Mouse (Mus musculus) MEL (cell line): ENCODE results near the gene Fthl17a.

Experiments used
- BHLHE40 ChIP-seq: IDR thresholded peaks from 2 replicates; pipeline ENCODE4 v1.6.1; 2012; ENCODE audit warnings: low read depth, mild to moderate bottlenecking, inconsistent platforms, low read length, improper control_type of control experiment, borderline replicate concordance
- CHD2 ChIP-seq: IDR thresholded peaks from 2 replicates; pipeline ENCODE4 v1.6.1; 2011; ENCODE audit warnings: low read length, improper control_type of control experiment
- CTCF ChIP-seq, 3 experiments: IDR thresholded peaks in 2 of 3; conservative IDR thresholded peaks in 1 of 3; 2 replicates each; pipeline ENCODE4 v1.5.1; 2011 to 2012; ENCODE audit warnings: low read length in 3 of 3, low read depth in 2 of 3, mild to moderate bottlenecking in 2 of 3, improper control_type of control experiment in 1 of 3, inconsistent platforms in 1 of 3, mixed read lengths in 1 of 3, moderate library complexity in 1 of 3; ENCODE audit not compliant: control insufficient read depth in 1 of 3, insufficient read depth in 1 of 3, poor library complexity in 1 of 3, severe bottlenecking in 1 of 3
- EP300 ChIP-seq, 2 experiments: IDR thresholded peaks; 2 replicates each; pipeline ENCODE4 v1.6.1; 2011; ENCODE audit warnings: improper control_type of control experiment in 2 of 2, low read length in 2 of 2, low read depth in 1 of 2, mild to moderate bottlenecking in 1 of 2
- GABPA ChIP-seq: IDR thresholded peaks from 2 replicates; pipeline ENCODE4 v1.6.1; 2012; ENCODE audit warnings: low read depth, mild to moderate bottlenecking, inconsistent platforms, low read length, improper control_type of control experiment, moderate library complexity
- HCFC1 ChIP-seq: IDR thresholded peaks from 2 replicates; pipeline ENCODE4 v1.6.1; 2012; ENCODE audit warnings: low read depth, mild to moderate bottlenecking, inconsistent platforms, low read length, improper control_type of control experiment, moderate library complexity
- KAT2A ChIP-seq: conservative IDR thresholded peaks from 2 replicates; pipeline ENCODE4 v1.6.1; 2012; ENCODE audit warnings: low read depth, low read length, improper control_type of control experiment, inconsistent platforms
- MAX ChIP-seq: IDR thresholded peaks from 2 replicates; pipeline ENCODE4 v1.6.1; 2011; ENCODE audit warnings: low read length, improper control_type of control experiment
- MYC ChIP-seq: IDR thresholded peaks from 2 replicates; pipeline ENCODE4 v1.6.1; 2011; ENCODE audit warnings: low read depth, mild to moderate bottlenecking, low read length, improper control_type of control experiment, moderate library complexity
- TBP ChIP-seq: IDR thresholded peaks from 2 replicates; pipeline ENCODE4 v1.8.0; 2011; ENCODE audit warnings: low read depth, low read length, improper control_type of control experiment
- ZC3H11A ChIP-seq: IDR thresholded peaks from 2 replicates; pipeline ENCODE4 v1.6.1; 2012; ENCODE audit warnings: low read depth, mild to moderate bottlenecking, inconsistent platforms, low read length, improper control_type of control experiment

- TF ChIP-seq MAX (no peak), CTCF (IDR thresholded peaks at IDR 0.05 in 2 of 3, conservative IDR thresholded peaks at IDR 0.05 in 1 of 3; ENCODE audit: control insufficient read depth in 1 of 3, insufficient read depth in 1 of 3, low read depth in 2 of 3, low read length in 3 of 3, poor library complexity in 1 of 3, severe bottlenecking in 1 of 3) (no peak), ZC3H11A (no peak), TBP (no peak), HCFC1 (no peak), EP300 (IDR thresholded peaks at IDR 0.05; ENCODE audit: low read depth in 1 of 2, low read length in 2 of 2) (no peak), CHD2 (no peak), GABPA (no peak), MYC (no peak), BHLHE40 (no peak), KAT2A (no peak)
Observed at GRCm38 (mm10) chrX:85318576-85318975, 69.1 kb downstream of the Fthl17a start.
